Mouse (Mus musculus) yolk sac, embryonic 10.5 days (tissue): ENCODE measurements around the gene Amdhd2.

ENCODE experiments used
- DNase-seq: peaks from one replicate; pipeline ENCODE4 v3.0.0-alpha.2; 2017; ENCODE audit warnings: low spot score

Gene Amdhd2

GRCm38 (mm10) chr17:24163176-24163962, at the start of gene Amdhd2:
Gene Amdhd2, minus strand, starts transcription at chr17:24163766.
- DNase-seq, result peak; percentile 96

DNA sequence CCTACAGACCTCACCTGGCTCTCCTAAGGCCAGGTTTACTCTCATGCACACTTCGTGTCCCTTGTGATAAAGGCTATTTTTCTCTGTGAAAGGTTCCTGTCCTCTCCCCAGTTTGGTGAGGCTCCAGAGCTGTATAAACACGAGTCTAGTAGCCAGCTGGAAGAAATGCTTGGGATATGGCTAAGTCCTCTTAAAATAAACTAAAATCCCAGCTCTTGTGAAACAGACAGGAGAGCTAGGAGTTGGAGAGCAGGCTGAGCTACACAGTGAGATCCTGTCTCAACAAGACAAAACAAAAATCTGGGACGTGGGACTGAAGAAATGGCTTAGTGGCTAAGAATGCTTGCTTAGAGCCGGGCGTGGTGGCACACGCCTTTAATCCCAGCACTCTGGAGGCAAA, 49.6 kb upstream of the Amdhd2 start:
- no peak for DNase-seq

DNA sequence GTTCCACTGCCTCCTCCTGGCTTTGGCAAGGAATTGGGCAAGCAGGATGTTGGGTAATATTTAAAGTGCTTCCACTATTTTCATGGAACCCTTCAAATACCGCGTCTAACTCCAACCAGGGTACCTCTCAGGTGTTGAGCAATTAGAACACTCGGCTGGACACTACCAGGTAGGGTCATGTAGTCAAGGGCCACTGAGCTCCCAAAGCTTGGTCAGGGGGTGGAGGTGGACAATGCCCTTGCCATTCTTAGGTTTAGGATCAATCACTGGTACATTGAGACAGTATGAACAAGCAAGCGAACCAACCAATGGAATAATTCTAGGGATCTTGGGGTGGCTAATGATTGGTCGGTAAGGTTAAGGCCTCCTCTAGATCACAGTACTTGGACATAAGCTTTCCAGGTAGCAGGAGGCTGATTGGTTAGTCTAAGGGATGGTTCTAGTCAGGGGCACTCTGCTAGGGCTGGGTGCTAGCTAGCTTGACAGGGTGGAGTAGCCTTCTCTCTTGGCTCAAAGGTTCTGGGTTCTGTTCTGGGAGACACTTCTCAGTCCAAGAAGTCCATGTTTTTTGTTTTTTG, 49.0 kb upstream of the Amdhd2 start:
- DNase-seq, result no peak

DNA sequence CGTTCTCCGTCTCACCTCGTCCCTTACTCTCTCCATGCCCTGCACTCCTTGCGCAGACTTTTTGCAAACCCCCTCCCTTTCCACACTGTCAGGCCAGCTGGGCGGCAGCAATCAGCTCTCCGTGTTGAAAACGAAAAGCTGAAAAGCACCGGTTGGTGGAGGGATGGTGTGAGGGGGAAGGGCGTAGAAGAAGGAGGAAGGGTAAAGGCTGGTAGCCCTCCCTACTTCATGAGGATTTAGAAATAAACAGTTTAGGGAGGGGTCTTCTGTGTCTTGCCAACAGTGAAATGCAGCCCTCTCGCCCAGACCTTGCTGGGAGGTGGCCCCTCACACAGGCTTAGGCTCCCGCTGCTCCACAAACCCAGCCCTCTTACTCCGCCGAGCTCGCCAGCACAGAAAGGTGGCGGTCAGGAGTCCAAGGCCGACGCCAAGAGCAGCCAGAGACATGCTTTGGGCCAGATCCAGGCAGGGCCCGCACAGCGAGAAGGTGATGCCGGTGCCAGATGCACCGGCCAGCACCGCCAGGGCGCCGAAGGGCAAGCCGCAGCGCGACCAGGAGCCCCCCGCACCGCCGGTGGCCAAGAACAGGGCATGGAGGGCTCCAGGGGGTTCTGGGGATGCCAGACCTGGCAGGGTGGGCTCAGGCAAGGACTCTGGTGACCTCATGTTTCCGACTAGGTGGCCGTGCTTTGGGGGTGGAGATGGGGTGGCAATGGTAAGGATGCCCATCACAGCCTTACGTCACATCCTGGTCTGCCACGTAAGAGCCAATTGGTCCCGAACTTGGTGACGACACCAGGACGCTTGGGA, 48.3 kb upstream of the Amdhd2 start:
- peak; percentile 62 for DNase-seq

- no peak for DNase-seq
These were observed 47.0 kb upstream of the Amdhd2 start for GRCm38 (mm10) chr17:24210591-24210990.

- DNase-seq, result no peak
These were observed 46.3 kb upstream of the Amdhd2 start for GRCm38 (mm10) chr17:24209916-24210240.

GRCm38 (mm10) chr17:24209043-24209915, 45.7 kb upstream of the Amdhd2 start, which contains the start of gene Ntn3:
Gene Ntn3, minus strand, starts transcription at chr17:24209531.
- peak; percentile 83 for DNase-seq

- DNase-seq, result peak; percentile 57
These were observed 45.1 kb upstream of the Amdhd2 start for GRCm38 (mm10) chr17:24208641-24209042.

- no peak for DNase-seq
These were observed 44.4 kb upstream of the Amdhd2 start for GRCm38 (mm10) chr17:24207768-24208640.

GRCm38 (mm10) chr17:24206451-24207351, 43.1 kb upstream of the Amdhd2 start:
- DNase-seq, result peak; percentile 65

DNA sequence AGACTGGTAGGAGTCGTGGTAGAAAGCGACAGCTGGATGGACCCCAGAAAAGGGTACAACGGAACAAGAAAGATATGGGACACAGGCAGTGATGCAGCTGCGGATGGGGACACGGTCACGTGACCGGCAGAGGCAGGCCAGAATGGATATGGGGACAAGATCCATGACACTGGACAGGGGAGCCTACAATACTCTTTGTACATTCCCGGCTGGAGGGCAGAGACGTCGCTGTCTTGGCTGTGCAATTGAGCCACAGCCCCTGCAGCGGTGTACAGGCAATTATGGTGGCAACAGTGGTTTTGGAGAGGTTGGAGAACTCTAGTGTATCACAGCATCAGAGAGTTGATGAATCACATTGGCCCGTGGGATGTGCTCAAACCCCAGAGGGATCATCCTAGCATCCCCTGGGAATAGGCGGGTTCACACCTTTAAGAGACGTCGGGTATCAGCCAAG, 42.4 kb upstream of the Amdhd2 start:
- DNase-seq, result no peak

GRCm38 (mm10) chr17:24205284-24205888, 41.8 kb upstream of the Amdhd2 start, which contains the start of gene Tbc1d24:
Gene Tbc1d24, minus strand, starts transcription at chr17:24205562.
- peak; percentile 93 for DNase-seq

GRCm38 (mm10) chr17:24204846-24205245, 41.3 kb upstream of the Amdhd2 start:
- no peak for DNase-seq

- peak; percentile 1 for DNase-seq
These were observed 40.3 kb upstream of the Amdhd2 start for GRCm38 (mm10) chr17:24203611-24204534.

- peak; percentile 42 for DNase-seq
These were observed 39.5 kb upstream of the Amdhd2 start for GRCm38 (mm10) chr17:24203068-24203467.

GRCm38 (mm10) chr17:24201092-24201491, 37.5 kb upstream of the Amdhd2 start:
- DNase-seq, result no peak

DNA sequence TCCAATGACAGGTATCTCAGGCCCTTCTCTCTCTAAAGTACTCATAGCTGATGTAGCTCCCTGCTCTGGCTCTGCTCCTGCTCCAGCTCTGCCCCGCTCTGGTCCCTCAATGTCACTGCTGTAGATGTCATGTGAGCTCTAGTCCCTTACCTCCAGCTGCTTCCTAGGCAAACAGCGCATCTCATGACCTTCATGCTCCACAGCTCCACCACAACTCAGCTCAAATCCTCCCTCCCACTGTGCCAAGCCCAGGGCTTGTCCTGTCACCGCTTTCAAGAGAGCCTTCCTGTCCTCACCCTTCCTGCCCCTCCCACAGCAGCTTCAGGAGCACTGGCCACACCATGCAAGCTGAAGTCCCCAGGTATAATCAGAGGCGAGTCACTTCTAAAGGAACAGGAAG, 36.2 kb upstream of the Amdhd2 start:
- DNase-seq, result no peak

- DNase-seq, result no peak
These were observed 35.7 kb upstream of the Amdhd2 start for GRCm38 (mm10) chr17:24199252-24199651.
